Mouse (Mus musculus): ENCODE data around the gene Idh2. TPM values are rescaled to one million over a fixed set of nuclear protein-coding genes. Genes with fewer than 3 reads are reported as not detected.
A peak's percentile ranks its signal among the peaks of the same experiment; 100 is the strongest.

Idh2 gene
- polyA plus RNA-seq, 1 experiment, result 77.9 TPM

- no peaks in the 10 kb centered on the region for H3K27me3 ChIP-seq (ENCODE audit: control insufficient read depth, insufficient read depth, low read length)
- TF ChIP-seq POLR2A (IDR thresholded peaks at IDR 0.05; ENCODE audit: borderline replicate concordance, insufficient read depth, low read length) (no peak), CTCF (IDR thresholded peaks at IDR 0.05; ENCODE audit: borderline replicate concordance, insufficient read depth, low read depth, low read length) (no peak)
- H3K27ac ChIP-seq (ENCODE audit: insufficient read depth, low read length), result no peak overlapping the region
- no peak overlapping the region for H3K4me3 ChIP-seq (replicated peaks; ENCODE audit: insufficient read depth, low read depth, low read length)
- DNase-seq, result peak in 1 of 2 experiments; percentile 29
- H3K4me1 ChIP-seq (ENCODE audit: control insufficient read depth, insufficient read depth, low read length), result peaks cover 3% of the 10 kb centered on the region
- 10% methylated on average over 9 of the region's 9 CpGs for WGBS
Measured at GRCm38 (mm10) chr7:80149356-80149755, 34.2 kb upstream of the Idh2 start.

- 94% methylated on average over 8 of the region's 8 CpGs for WGBS
- Histone ChIP-seq H3K4me3 (replicated peaks; ENCODE audit: insufficient read depth, low read depth, low read length) (no peak overlapping the region), H3K27ac (ENCODE audit: insufficient read depth, low read length) (no peak overlapping the region), H3K27me3 (ENCODE audit: control insufficient read depth, insufficient read depth, low read length) (no peaks in the 10 kb centered on the region), H3K4me1 (ENCODE audit: control insufficient read depth, insufficient read depth, low read length) (peaks cover 3% of the 10 kb centered on the region)
- TF ChIP-seq CTCF (IDR thresholded peaks at IDR 0.05; ENCODE audit: borderline replicate concordance, insufficient read depth, low read depth, low read length), result no peak
- no peak for TF ChIP-seq POLR2A (IDR thresholded peaks at IDR 0.05; ENCODE audit: borderline replicate concordance, insufficient read depth, low read length)
- no peak for DNase-seq
Measured at GRCm38 (mm10) chr7:80146077-80146476, 30.9 kb upstream of the Idh2 start.

GRCm38 (mm10) chr7:80144695-80145094 is 29.5 kb upstream of the Idh2 start:
- Histone ChIP-seq H3K27ac (ENCODE audit: insufficient read depth, low read length) (no peak overlapping the region), H3K4me1 (ENCODE audit: control insufficient read depth, insufficient read depth, low read length) (peaks cover 3% of the 10 kb centered on the region), H3K4me3 (replicated peaks; ENCODE audit: insufficient read depth, low read depth, low read length) (no peak overlapping the region), H3K27me3 (ENCODE audit: control insufficient read depth, insufficient read depth, low read length) (no peaks in the 10 kb centered on the region)
- 91% methylated on average over 7 of the region's 7 CpGs for WGBS
- no peak for DNase-seq
- TF ChIP-seq POLR2A (IDR thresholded peaks at IDR 0.05; ENCODE audit: borderline replicate concordance, insufficient read depth, low read length) (no peak), CTCF (IDR thresholded peaks at IDR 0.05; ENCODE audit: borderline replicate concordance, insufficient read depth, low read depth, low read length) (no peak)

- TF ChIP-seq CTCF (IDR thresholded peaks at IDR 0.05; ENCODE audit: borderline replicate concordance, insufficient read depth, low read depth, low read length) (no peak), POLR2A (IDR thresholded peaks at IDR 0.05; ENCODE audit: borderline replicate concordance, insufficient read depth, low read length) (no peak)
- Histone ChIP-seq H3K4me1 (ENCODE audit: control insufficient read depth, insufficient read depth, low read length) (no peaks in the 10 kb centered on the region), H3K27ac (ENCODE audit: insufficient read depth, low read length) (no peak overlapping the region), H3K27me3 (ENCODE audit: control insufficient read depth, insufficient read depth, low read length) (no peaks in the 10 kb centered on the region), H3K4me3 (replicated peaks; ENCODE audit: insufficient read depth, low read depth, low read length) (no peak overlapping the region)
- peak; percentile 32 to 42 for DNase-seq
- 19% methylated on average over 22 of the region's 22 CpGs for WGBS
Measured at GRCm38 (mm10) chr7:80143331-80144273, 28.4 kb upstream of the Idh2 start.

GRCm38 (mm10) chr7:80140815-80141214 is 25.6 kb upstream of the Idh2 start:
- no peaks in the 10 kb centered on the region for H3K4me1 ChIP-seq (ENCODE audit: control insufficient read depth, insufficient read depth, low read length)
- no peak overlapping the region for H3K4me3 ChIP-seq (replicated peaks; ENCODE audit: insufficient read depth, low read depth, low read length)
- no peak overlapping the region for H3K27ac ChIP-seq (ENCODE audit: insufficient read depth, low read length)
- peak; percentile 67 to 69 for DNase-seq
- no peaks in the 10 kb centered on the region for H3K27me3 ChIP-seq (ENCODE audit: control insufficient read depth, insufficient read depth, low read length)
- 20% methylated on average over 9 of the region's 9 CpGs for WGBS
- peak; percentile 84 for TF ChIP-seq CTCF (IDR thresholded peaks at IDR 0.05; ENCODE audit: borderline replicate concordance, insufficient read depth, low read depth, low read length)
- TF ChIP-seq POLR2A (IDR thresholded peaks at IDR 0.05; ENCODE audit: borderline replicate concordance, insufficient read depth, low read length), result no peak

- WGBS, result 74% methylated on average over 1 of the region's 1 CpGs
- TF ChIP-seq CTCF (IDR thresholded peaks at IDR 0.05; ENCODE audit: borderline replicate concordance, insufficient read depth, low read depth, low read length) (no peak), POLR2A (IDR thresholded peaks at IDR 0.05; ENCODE audit: borderline replicate concordance, insufficient read depth, low read length) (no peak)
- Histone ChIP-seq H3K4me3 (replicated peaks; ENCODE audit: insufficient read depth, low read depth, low read length) (no peak overlapping the region), H3K27ac (ENCODE audit: insufficient read depth, low read length) (no peak overlapping the region), H3K27me3 (ENCODE audit: control insufficient read depth, insufficient read depth, low read length) (no peaks in the 10 kb centered on the region), H3K4me1 (ENCODE audit: control insufficient read depth, insufficient read depth, low read length) (peaks cover 6% of the 10 kb centered on the region)
- DNase-seq, result no peak
Measured at GRCm38 (mm10) chr7:80138375-80138774, 23.2 kb upstream of the Idh2 start.

- 88% methylated on average over 1 of the region's 1 CpGs for WGBS
- no peaks in the 10 kb centered on the region for H3K27me3 ChIP-seq (ENCODE audit: control insufficient read depth, insufficient read depth, low read length)
- H3K4me3 ChIP-seq (replicated peaks; ENCODE audit: insufficient read depth, low read depth, low read length), result no peak overlapping the region
- DNase-seq, result no peak
- H3K27ac ChIP-seq (ENCODE audit: insufficient read depth, low read length), result no peak overlapping the region
- TF ChIP-seq CTCF (IDR thresholded peaks at IDR 0.05; ENCODE audit: borderline replicate concordance, insufficient read depth, low read depth, low read length) (no peak), POLR2A (IDR thresholded peaks at IDR 0.05; ENCODE audit: borderline replicate concordance, insufficient read depth, low read length) (no peak)
- H3K4me1 ChIP-seq (ENCODE audit: control insufficient read depth, insufficient read depth, low read length), result peaks cover 6% of the 10 kb centered on the region
Measured at GRCm38 (mm10) chr7:80135173-80135532, 20.0 kb upstream of the Idh2 start.

Measured in cerebellum, adult 2 months (tissue).